Mouse (Mus musculus): ENCODE data around the gene Skil.
"Not testable (repeated sequence)": the region's sequence is repeated elsewhere in the genome, so short reads cannot be mapped to it uniquely, and the experiment has no call there.

Skil gene

DNA sequence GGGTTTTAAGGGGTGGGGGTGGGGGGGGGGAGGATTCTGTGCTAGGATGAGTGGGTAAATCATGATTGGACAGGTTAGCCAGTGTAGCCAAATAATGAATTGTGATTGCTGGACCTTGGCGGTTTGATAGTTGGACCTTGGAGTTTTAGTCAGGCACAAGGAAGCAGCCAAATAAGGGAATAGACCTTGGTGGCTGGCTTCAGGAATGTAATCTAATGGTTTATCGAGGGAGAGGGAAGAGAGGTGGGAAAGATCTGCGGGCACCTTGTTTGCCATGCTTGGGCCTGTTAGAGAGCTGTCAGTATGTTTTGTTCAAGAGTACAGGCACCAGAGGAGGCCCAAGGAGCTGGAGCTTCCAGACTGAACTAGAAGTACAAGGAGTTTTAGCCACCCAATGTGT lies 32.0 kb downstream of the Skil start:
- DNase-seq (ENCODE audit: low spot score in 2 of 2) = no peak

DNA sequence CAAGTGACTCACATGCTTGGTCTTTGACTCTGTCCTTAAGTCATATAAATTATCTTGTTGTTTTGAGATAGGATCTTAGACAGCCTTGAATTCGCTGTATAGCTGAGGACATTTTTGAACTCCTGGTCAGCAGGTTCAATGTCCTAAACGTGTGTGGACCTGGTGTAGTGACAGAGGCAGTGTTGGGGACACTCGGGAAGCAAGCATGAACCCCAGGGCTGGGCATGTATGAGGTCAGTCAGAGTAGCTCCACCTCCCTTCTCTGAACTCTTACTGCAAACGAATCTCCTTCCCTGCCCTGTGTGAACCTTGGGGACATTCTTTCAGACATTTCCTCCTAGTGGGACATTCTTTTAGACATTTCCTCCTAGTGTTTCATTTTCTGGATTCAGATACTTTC lies 34.9 kb downstream of the Skil start:
- DNase-seq (ENCODE audit: low spot score in 2 of 2) = no peak

DNA sequence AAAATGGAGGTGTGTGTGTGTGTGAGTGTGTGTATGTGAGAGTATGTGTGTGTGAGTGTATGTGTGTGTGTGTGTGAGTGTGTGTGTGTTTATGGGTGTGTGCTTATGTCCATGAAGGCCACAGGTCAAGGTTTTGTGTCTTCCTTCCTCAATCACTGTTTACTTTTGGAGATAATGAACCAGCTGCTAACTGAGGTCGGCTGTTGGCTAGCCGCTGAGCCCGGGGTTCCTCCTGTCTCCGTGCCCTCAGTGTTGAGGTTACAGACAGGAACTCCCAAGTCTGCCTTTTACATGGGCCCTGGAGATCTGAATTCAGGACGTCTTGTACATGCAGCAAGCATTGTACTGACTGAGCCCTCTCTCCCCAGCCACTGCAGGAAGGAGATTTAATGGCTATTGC lies 38.8 kb downstream of the Skil start:
- DNase-seq (ENCODE audit: low spot score in 2 of 2) = no peak

DNA sequence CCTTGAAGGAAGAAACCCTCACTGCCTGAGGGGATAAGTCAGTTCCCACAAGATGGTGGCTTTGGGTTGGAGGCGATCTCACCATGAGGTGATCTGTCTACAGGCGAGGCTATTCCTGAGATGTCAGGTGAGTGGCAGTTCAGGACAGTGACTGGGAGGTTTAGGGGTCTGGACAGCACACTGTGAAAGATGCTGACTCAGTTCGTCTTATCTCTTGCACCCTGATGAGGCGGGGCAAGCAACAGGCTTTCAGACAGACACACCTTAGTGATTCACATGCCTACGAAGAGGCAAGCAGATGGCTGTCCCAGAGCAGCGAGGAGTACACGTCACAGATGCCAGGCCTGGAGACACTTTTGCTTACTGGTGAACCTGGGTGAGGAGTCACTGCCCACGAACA lies 39.4 kb downstream of the Skil start:
- DNase-seq (ENCODE audit: low spot score in 2 of 2) = no peak

DNA sequence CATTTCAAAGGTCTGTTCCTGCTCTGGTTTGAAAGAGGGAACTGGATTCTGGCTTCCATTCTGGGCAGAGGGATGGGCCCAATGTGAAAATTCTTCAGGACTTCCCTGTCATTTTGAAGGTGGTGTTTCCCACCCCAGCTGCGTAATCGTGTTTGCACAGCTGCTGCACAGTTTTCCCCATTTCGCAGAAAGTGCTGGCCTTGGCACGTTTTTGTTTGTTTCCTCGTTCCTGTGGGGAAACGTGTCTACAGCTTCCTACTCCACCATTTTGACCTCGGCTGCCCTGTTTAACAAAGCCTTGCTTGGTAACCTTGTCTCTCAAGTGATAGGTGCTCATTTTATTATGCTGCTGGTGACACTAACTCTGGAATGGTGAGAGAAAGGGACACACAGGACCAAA lies 39.8 kb downstream of the Skil start:
- no peak for DNase-seq (ENCODE audit: low spot score in 2 of 2)

DNA sequence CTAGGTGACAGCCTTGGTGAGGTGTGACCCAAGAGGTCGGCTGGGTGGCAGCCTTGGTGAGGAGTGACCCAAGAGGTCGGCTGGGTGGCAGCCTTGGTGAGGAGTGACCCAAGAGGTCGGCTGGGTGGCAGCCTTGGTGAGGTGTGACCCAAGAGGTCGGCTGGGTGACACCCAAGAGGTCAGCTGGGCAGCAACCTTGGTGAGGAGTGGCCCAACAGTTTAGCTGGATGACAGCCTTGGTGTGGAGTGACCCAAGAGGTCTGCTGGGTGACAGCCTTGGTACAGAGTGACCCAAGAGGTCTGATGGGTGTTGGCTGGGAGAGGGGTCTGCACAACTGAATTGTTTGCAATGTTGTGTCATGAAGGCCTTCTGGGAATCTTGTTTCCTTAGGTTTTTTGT lies 41.7 kb downstream of the Skil start:
- not testable (repeated sequence) for DNase-seq (ENCODE audit: low spot score in 2 of 2)

DNA sequence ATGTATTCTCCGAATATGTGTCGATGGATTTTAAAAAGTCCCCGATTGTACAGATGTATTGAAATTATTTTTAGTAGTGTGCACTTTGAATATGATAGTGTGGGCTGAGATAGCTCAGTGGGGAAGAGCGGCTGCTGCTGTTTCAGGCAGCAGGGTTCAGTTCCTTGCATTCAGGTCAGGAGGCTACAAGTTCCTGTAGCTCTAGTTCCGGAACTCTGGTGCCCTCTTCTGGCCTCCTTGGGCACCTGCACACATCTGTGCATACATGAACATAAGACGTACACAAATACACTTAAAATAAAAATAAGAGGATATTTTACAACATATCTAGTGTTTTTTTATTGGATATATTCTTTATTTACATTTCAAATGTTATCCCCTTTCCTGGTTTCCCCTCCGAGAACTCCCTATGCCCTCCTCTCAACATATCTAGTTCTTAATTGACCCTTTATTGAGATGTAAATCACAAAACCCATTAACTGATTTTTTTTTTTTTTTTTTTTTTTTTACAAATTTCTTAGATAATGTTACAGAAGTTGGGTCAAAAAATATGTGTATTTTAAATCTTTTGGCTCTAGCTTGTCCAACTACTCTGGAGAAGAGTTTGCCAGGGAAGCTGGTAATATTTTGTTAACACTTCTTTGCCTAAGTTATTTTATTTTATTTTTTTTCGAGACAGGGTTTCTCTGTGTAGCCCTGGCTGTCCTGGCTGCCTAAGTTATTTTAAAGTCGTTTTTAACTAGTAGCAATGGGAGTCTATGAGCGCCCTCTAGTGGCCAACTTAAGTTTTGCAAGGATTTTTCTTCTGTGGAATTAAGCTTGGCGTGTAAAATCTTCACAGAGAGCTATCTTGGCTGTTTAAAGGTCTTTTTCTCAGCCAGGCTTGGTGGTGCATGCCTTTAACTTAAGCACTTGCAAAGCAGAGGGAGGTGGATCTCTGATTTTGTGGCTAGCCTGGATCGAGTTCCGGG lies 43.9 kb downstream of the Skil start:
- peak; percentile 87 for DNase-seq (ENCODE audit: low spot score in 2 of 2)

DNA sequence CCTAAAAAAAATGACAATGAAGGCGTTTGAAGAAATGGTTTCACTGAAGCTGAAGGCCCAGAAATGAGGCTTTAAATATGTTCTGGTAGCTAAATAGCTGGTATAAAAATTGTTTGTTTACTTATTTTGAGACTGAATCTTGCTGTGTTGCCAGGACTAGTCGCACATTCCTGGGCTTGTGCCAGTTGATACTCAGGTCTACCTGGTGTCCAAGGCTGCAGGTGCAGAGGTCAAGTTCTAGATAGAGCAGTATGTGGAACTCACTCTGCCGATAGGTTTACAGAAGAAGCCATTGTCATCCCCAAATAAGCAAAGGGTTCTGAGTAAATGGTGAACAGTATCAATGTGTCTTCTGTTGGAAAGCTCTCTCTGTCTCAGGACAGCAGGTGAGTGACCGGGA lies 46.8 kb downstream of the Skil start:
- DNase-seq (ENCODE audit: low spot score in 2 of 2) = no peak

DNA sequence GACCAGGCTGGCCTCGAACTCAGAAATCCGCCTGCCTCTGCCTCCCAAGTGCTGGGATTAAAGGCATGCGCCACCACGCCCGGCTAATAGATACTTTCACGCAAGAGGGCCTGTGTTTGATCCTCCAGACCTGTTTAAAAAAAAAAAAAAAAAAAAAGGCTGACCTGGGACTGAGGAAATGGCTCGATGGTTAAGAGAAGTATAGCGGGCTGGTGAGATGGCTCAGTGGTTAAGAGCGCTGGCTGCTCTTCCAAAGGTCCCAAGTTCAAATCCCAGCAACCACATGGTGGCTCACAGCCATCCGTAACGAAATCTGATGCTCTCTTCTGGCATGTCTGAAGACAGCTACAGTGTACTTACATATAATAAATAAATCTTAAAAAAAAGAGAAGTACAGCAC lies 50.4 kb downstream of the Skil start:
- not testable (repeated sequence) for DNase-seq (ENCODE audit: low spot score in 2 of 2)

DNA sequence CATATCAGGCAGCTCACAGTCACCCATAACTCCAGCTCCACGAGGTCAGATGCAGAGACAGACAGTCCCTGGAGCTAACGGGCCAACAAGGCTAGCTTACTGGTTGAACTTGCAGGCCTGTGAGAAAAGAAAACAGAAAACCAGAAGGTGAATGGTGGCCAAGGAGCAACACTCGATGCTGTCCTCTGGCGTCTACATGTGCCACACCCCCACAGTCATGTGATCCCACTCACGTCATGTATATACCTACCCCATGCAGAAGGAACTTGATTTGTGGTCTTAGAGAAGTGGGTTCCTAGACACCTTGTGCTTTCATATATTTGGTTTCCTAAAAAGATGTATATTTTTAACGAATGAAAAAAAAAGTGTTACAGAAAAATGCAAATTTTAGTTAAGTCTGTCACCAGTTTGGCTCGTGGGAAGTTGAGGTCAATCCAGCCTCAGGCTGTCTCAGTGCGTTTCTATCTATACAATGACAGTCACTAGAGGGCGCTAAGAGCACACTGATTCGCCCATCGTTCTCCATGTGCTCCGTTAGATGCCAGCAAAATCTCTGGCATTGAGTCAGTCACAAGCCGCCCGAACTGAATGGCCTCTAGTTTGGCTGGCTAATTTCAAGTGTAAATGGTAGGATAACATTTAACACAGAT lies 50.9 kb downstream of the Skil start:
- DNase-seq (ENCODE audit: low spot score in 2 of 2) = peak; percentile 87

DNA sequence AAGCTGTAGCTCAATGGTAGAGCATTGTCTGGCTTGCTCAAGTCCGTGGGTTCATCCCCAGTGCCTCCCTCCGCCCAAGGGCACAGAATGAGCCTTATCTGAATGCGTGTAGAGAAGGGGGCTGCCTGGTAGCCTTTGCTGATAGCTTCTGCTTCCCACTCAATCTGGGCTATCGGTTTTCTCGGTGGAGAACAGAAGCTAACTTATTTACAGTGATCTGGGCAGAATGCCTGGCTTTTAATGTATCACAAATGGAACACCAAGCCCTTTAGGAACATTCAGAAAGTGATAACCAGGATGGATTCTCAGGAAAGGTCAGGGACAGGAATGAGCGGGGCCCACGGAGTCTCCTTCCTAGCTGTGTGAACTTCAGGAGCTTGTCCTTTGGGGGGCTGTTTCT lies 53.7 kb downstream of the Skil start:
- DNase-seq (ENCODE audit: low spot score in 2 of 2) = no peak

DNA sequence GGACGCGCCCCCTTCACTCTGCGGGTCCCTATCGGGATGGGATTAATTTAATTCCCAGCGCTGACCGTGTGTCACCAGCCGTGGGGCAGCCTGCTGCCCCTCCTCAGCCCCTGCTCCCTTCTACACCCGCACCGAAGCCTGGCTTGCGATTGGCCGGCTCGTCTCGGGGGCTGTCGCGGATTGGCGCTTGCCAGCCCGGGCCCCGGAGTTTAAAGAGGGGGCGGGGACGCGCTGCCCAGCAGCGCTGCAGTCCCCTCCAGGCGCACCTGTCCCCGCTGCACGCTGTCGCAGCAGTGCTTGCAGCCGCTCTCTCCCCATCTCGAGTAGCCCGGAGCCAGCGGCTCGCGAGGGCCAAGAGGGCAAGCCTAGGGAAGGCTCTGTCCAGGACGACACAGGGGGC lies 54.8 kb downstream of the Skil start, which contains the start of gene Cldn11:
Gene Cldn11, plus strand, starts transcription at position 215 of the 400 bp plus-strand sequence.
- DNase-seq (ENCODE audit: low spot score in 2 of 2) = no peak

DNA sequence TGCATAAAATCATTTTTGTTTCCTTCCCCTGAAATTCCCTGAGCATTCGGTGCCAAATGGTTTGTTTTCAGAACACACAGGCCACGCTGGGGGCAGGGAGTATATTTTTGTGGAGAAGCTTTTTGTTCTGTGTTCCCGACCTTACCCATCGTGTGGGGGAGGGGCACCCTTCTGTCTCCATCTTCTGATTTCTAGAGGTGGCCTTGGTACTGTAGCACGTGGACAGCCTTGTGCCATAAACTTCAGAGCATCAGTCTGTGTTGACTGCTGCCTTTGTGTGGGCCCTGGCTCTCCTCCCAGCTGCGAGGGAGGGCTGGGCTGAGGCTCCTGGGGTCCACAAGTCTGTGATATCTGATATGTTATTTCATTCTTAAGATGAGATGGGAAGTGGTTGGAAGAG lies 57.2 kb downstream of the Skil start:
- no peak for DNase-seq (ENCODE audit: low spot score in 2 of 2)

DNA sequence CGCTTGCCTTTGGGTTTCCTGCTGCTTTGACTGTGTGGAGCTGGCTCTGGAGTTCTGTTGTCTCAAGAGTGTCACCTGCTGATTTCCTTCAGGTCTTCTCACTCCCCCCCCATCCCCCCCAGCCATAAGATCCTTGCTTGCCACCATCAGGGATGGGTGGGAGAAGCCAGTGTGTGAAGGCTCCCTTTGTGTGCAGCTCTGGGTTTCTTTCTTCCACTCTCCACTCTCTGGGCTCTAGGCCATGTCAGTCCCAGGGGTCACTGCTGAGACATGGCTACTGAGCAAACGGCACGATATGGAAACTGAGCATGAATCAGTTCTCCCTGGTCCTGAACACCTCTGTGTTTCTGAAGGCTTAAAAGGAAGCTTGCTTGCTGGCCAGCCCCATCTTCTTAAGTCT lies 61.3 kb downstream of the Skil start:
- no peak for DNase-seq (ENCODE audit: low spot score in 2 of 2)

DNA sequence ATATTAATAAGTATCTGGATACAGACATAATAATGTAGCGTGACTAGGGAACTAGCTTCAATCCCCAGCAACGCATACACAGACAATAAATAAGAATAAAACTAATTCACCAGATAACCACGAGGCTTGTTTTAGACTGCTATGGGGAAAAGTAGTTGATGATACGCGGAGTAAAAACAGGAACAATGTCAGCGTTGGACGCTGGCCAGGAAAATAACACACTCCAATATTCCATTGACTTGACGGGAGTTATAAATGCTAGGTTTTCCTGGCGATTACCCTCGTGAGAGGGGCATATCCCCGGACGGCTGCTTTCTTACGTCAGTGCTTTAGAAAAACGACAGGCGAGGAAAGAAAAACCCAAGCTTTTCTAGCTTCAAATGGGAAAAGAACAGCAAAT lies 62.9 kb downstream of the Skil start:
- DNase-seq (ENCODE audit: low spot score in 2 of 2) = no peak

DNA sequence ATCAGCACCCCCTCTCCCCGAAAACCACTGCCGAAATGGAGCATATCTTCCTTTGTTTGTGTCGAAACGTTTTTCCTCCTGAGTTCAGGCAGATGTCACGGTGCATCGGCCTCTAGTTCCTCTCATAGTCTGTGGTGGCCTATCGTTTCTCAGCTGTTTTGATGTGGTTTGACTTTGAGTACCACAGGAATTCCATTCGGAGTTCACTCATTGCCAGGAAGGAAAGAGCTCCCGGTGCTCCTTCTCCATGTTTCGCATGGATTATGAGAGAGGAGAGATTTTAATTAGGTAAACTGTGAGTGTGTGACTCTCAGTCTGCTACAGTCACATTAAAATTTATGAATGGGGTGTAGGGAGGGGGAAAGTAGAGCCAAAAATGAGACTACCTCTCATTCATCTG lies 65.2 kb downstream of the Skil start:
- no peak for DNase-seq (ENCODE audit: low spot score in 2 of 2)

DNA sequence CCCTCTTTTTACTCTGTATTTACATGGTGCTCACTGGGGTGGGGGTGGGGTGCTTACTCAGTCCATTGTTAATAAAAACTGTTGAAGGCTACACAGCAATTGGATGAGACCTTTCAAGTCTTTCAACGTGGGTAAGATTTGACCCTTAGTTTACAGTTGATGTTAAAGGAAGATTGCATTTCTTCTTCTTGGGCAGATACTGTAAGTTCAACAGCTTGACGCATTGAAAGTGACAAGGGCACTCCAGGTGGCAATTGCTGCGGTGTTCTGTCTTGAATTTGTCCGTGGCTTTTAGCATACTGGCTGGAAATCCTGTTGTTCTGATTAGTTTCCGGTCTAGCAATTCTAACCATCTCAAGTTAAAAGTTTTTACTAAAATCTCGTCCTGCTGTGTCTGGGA lies 66.5 kb downstream of the Skil start:
- no peak for DNase-seq (ENCODE audit: low spot score in 2 of 2)

DNA sequence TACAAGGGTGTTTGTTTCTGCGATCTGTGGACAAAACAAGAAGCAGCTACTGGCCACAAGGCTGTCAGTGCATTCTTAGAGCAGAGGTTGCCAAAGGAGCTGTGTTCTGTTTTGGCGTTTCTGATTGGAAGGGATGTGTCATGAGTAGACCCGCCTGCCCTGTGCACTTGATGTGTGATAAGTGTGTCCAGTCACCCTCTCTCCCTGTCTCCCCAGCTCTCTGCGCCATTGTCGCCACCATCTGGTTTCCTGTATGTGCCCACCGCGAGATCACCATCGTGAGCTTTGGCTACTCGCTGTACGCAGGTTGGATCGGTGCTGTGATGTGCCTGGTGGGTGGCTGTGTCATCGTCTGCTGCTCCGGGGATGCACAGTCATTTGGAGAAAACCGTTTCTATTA lies 68.0 kb downstream of the Skil start:
- DNase-seq (ENCODE audit: low spot score in 2 of 2) = no peak

DNA sequence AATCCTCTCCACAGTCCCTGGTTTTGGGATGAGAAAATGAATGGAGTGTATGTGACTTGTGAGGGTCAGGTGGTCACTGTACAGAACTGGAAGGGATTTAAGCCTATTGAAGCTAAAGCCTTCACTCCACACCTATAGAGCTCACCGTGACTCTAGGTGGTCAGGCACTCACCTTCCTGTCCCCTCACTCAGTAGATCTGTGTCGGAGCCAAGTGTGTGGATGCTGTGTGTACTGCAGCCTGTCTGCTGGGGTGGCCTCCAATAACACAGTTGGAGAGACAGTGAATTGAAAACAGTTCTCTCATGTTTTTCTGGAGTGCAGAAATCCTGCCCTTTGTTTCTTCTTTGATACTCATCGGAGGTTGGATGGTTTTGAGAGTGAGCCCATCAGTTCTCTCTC lies 70.9 kb downstream of the Skil start:
- DNase-seq (ENCODE audit: low spot score in 2 of 2) = no peak

DNA sequence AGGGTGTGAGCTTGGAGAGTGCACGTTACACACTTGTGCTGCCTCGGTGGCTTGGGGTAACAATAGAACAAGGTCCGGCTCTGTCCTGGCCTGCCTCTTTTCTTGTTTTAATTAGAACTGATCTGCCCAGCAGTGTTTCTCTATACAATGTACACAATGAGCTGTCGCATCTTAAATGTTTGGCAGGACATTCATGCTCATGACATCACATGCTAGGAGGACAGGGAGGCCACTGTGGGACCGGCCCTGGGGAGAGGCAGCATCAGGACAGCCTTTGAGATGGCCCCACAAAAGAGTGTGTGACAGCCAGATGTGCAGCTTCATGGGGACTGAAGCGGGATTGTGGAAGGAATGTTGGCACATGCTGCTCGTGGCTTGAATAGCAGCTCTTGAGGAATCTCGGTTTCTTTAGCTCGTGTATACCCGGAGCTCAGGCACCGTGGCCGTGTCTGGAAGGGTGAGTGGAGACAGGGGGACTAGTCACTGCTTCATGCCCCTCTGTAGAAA lies 71.6 kb downstream of the Skil start:
- DNase-seq (ENCODE audit: low spot score in 2 of 2) = no peak

Data from right cerebral cortex, adult 2 months (tissue).